Mouse (Mus musculus) MEL (cell line): ENCODE measurements around the gene Ppp1r15a. TPM values are rescaled to one million over a fixed set of nuclear protein-coding genes. Genes with fewer than 3 reads are reported as not detected.
A peak's percentile ranks its signal among the peaks of the same experiment; 100 is the strongest.

Experiments used
- DNase-seq: peaks from one replicate; pipeline ENCODE4 v3.0.0; 2011; ENCODE audit warnings: low read depth, low spot score
- H3K27ac ChIP-seq: 2 replicates; pipeline ENCODE4 v1.5.1; 2012; ENCODE audit warnings: low read depth, mild to moderate bottlenecking, control low read depth, low read length, moderate library complexity; ENCODE audit not compliant: control insufficient read depth
- H3K27me3 ChIP-seq, 2 experiments: fragments of 150-350 bp in 1 of 2; sonication (generic) in 1 of 2; 2 replicates each; pipeline ENCODE4 v1.6.1; 2012; ENCODE audit warnings: low read length in 2 of 2, mild to moderate bottlenecking in 2 of 2, improper control_type of control experiment in 1 of 2, moderate library complexity in 1 of 2; ENCODE audit not compliant: insufficient read depth in 2 of 2, control insufficient read depth in 1 of 2
- H3K36me3 ChIP-seq, 2 experiments: 2 replicates each; pipeline ENCODE4 v1.6.1; 2012 to 2014; ENCODE audit warnings: low read length in 2 of 2, improper control_type of control experiment in 1 of 2, inconsistent platforms in 1 of 2, mild to moderate bottlenecking in 1 of 2; ENCODE audit not compliant: insufficient read depth in 2 of 2, control insufficient read depth in 1 of 2
- H3K4me1 ChIP-seq, 2 experiments: fragments of 150-350 bp in 1 of 2; sonication (generic) in 1 of 2; 2 replicates each; pipeline ENCODE4 v1.6.1; 2012; ENCODE audit warnings: low read length in 2 of 2, improper control_type of control experiment in 1 of 2, mild to moderate bottlenecking in 1 of 2; ENCODE audit not compliant: insufficient read depth in 2 of 2, control insufficient read depth in 1 of 2
- H3K4me3 ChIP-seq, 2 experiments: fragments of 150-350 bp in 1 of 2; sonication (generic) in 1 of 2; 2 replicates each; pipeline ENCODE4 v1.5.1; 2012; ENCODE audit warnings: low read depth in 2 of 2, low read length in 2 of 2, mild to moderate bottlenecking in 2 of 2, moderate library complexity in 2 of 2, control low read depth in 1 of 2, improper control_type of control experiment in 1 of 2; ENCODE audit not compliant: control insufficient read depth in 1 of 2, insufficient read depth in 1 of 2
- H3K79me2 ChIP-seq: 2 replicates; pipeline ENCODE4 v1.6.1; 2012; ENCODE audit warnings: mild to moderate bottlenecking, low read length, moderate library complexity; ENCODE audit not compliant: control insufficient read depth, poor library complexity, insufficient read depth
- H3K9ac ChIP-seq: 2 replicates; pipeline ENCODE4 v1.6.1; 2012; ENCODE audit warnings: low read depth, mild to moderate bottlenecking, control low read depth, low read length, moderate library complexity; ENCODE audit not compliant: control insufficient read depth, poor library complexity, severe bottlenecking
- H3K9me3 ChIP-seq: fragments of 150-350 bp; sonication (generic); replicated peaks from 2 replicates; pipeline ENCODE4 v1.6.1; 2012; ENCODE audit warnings: mild to moderate bottlenecking, low read length, improper control_type of control experiment, moderate library complexity; ENCODE audit not compliant: insufficient read depth
- BHLHE40 ChIP-seq: IDR thresholded peaks from 2 replicates; pipeline ENCODE4 v1.6.1; 2012; ENCODE audit warnings: low read depth, mild to moderate bottlenecking, inconsistent platforms, low read length, improper control_type of control experiment, borderline replicate concordance
- CHD2 ChIP-seq: IDR thresholded peaks from 2 replicates; pipeline ENCODE4 v1.6.1; 2011; ENCODE audit warnings: low read length, improper control_type of control experiment
- CTCF ChIP-seq, 3 experiments: IDR thresholded peaks in 2 of 3; conservative IDR thresholded peaks in 1 of 3; 2 replicates each; pipeline ENCODE4 v1.5.1; 2011 to 2012; ENCODE audit warnings: low read length in 3 of 3, low read depth in 2 of 3, mild to moderate bottlenecking in 2 of 3, improper control_type of control experiment in 1 of 3, inconsistent platforms in 1 of 3, mixed read lengths in 1 of 3, moderate library complexity in 1 of 3; ENCODE audit not compliant: control insufficient read depth in 1 of 3, insufficient read depth in 1 of 3, poor library complexity in 1 of 3, severe bottlenecking in 1 of 3
- ELF1 ChIP-seq: IDR thresholded peaks from 2 replicates; pipeline ENCODE4 v1.6.1; 2014; ENCODE audit warnings: low read depth, mild to moderate bottlenecking, inconsistent platforms, low read length, improper control_type of control experiment, moderate library complexity
- EP300 ChIP-seq, 2 experiments: IDR thresholded peaks; 2 replicates each; pipeline ENCODE4 v1.6.1; 2011; ENCODE audit warnings: improper control_type of control experiment in 2 of 2, low read length in 2 of 2, low read depth in 1 of 2, mild to moderate bottlenecking in 1 of 2
- ETS1 ChIP-seq: IDR thresholded peaks from 2 replicates; pipeline ENCODE4 v1.6.1; 2012; ENCODE audit warnings: low read depth, mild to moderate bottlenecking, inconsistent platforms, low read length, improper control_type of control experiment, moderate library complexity
- HCFC1 ChIP-seq: IDR thresholded peaks from 2 replicates; pipeline ENCODE4 v1.6.1; 2012; ENCODE audit warnings: low read depth, mild to moderate bottlenecking, inconsistent platforms, low read length, improper control_type of control experiment, moderate library complexity
- JUND ChIP-seq: IDR thresholded peaks from 2 replicates; pipeline ENCODE4 v1.6.1; 2011; ENCODE audit warnings: low read depth, mild to moderate bottlenecking, improper control_type of control experiment, low read length
- KAT2A ChIP-seq: conservative IDR thresholded peaks from 2 replicates; pipeline ENCODE4 v1.6.1; 2012; ENCODE audit warnings: low read depth, low read length, improper control_type of control experiment, inconsistent platforms
- MAX ChIP-seq: IDR thresholded peaks from 2 replicates; pipeline ENCODE4 v1.6.1; 2011; ENCODE audit warnings: low read length, improper control_type of control experiment
- MAZ ChIP-seq: IDR thresholded peaks from 2 replicates; pipeline ENCODE4 v1.6.1; 2012; ENCODE audit warnings: low read depth, mild to moderate bottlenecking, inconsistent platforms, low read length, improper control_type of control experiment
- MXI1 ChIP-seq: IDR thresholded peaks from 2 replicates; pipeline ENCODE4 v1.6.1; 2011; ENCODE audit warnings: mild to moderate bottlenecking, low read depth, low read length, improper control_type of control experiment
- NELFE ChIP-seq: IDR thresholded peaks from 2 replicates; pipeline ENCODE4 v1.6.1; 2011; ENCODE audit warnings: low read depth, low read length, improper control_type of control experiment
- NRF1 ChIP-seq: IDR thresholded peaks from 2 replicates; pipeline ENCODE4 v1.6.1; 2014; ENCODE audit warnings: low read depth, mild to moderate bottlenecking, inconsistent platforms, low read length, improper control_type of control experiment, moderate library complexity; ENCODE audit not compliant: poor library complexity, insufficient read depth, severe bottlenecking
- POLR2A ChIP-seq, 2 experiments: IDR thresholded peaks; 2 replicates each; pipeline ENCODE4 v1.6.1; 2011 to 2012; ENCODE audit warnings: low read length in 2 of 2, mild to moderate bottlenecking in 2 of 2, control low read depth in 1 of 2, improper control_type of control experiment in 1 of 2, low read depth in 1 of 2, moderate library complexity in 1 of 2; ENCODE audit not compliant: control insufficient read depth in 1 of 2, insufficient read depth in 1 of 2, poor library complexity in 1 of 2
- POLR2AphosphoS2 ChIP-seq: IDR thresholded peaks from 2 replicates; pipeline ENCODE4 v1.6.1; 2011; ENCODE audit warnings: low read length, improper control_type of control experiment
- SIN3A ChIP-seq: IDR thresholded peaks from 2 replicates; pipeline ENCODE4 v1.6.1; 2012; ENCODE audit warnings: low read length, improper control_type of control experiment, inconsistent platforms
- SMC3 ChIP-seq: IDR thresholded peaks from 2 replicates; pipeline ENCODE4 v1.6.1; 2011; ENCODE audit warnings: low read depth, low read length, improper control_type of control experiment
- TAL1 ChIP-seq: IDR thresholded peaks from 2 replicates; pipeline ENCODE4 v1.6.1; 2012; ENCODE audit warnings: mild to moderate bottlenecking, inconsistent platforms, low read length, moderate library complexity, mixed read lengths
- TBP ChIP-seq: IDR thresholded peaks from 2 replicates; pipeline ENCODE4 v1.8.0; 2011; ENCODE audit warnings: low read depth, low read length, improper control_type of control experiment
- TCF12 ChIP-seq: IDR thresholded peaks from 2 replicates; pipeline ENCODE4 v1.6.1; 2014; ENCODE audit warnings: low read depth, mild to moderate bottlenecking, inconsistent platforms, low read length, improper control_type of control experiment, moderate library complexity
- ZC3H11A ChIP-seq: IDR thresholded peaks from 2 replicates; pipeline ENCODE4 v1.6.1; 2012; ENCODE audit warnings: low read depth, mild to moderate bottlenecking, inconsistent platforms, low read length, improper control_type of control experiment
- polyA plus RNA-seq, 2 experiments: library from polyadenylated mRNA; stranded (reverse) in 1 of 2; unstranded in 1 of 2; fragments of >175 nt in 1 of 2; fragments of >200 nt in 1 of 2; gene quantifications; 2 replicates each; pipeline versions ENCODE4 v1.2.1 to v1.2.4; 2012; ENCODE audit warnings: low replicate concordance in 2 of 2, low read depth in 1 of 2; ENCODE audit not compliant: insufficient read length in 2 of 2, insufficient read depth in 1 of 2, missing spikeins in 1 of 2
- total RNA-seq: library from RNA; depleted of rRNA; stranded (reverse); fragments of 300-350 nt; gene quantifications from 2 replicates; pipeline ENCODE4 v1.2.3, GENCODE M21; 2012

Gene Ppp1r15a
- total and polyA plus RNA-seq, 3 experiments = 27.0 to 78.0 TPM; not detected in 1

DNA sequence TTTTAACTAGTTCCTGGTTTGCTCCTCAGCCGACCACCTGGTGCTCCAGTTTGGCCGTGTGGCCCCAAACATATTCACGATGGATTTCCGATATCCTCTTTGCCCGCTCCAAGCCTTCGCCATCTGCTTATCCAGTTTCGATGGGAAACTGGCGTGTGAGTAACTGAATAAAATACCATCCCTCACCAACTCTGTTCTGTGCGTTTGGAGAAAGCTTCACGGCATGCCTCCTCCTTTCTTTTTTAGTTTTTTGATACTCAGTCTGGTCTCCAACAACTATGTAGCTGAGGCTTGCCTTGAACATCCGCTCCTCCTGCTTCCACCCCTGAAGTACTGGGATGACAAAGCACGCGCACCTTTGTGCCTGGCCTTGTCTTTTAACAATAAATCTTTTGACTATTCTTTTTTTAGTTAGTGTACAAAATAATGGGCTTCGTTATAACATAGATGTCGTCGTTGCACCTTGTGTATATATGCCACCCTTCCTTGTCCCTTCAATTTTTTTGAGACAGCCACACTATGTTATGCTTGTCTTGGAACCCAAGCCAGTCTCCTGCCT, 3.8 kb downstream of the Ppp1r15a start:
- Histone ChIP-seq H3K79me2 (peaks cover 27% of the 10 kb centered on the region), H3K27me3 (no peaks in the 10 kb centered on the region), H3K4me3 (peak overlapping the region; percentile 73 to 79; a peak in 3 of 4 replicates), H3K27ac (peak overlapping the region; percentile 26; the same call in 1 of the 2 replicates), H3K36me3 (peaks cover 0 to 29% of the 10 kb centered on the region in 2 experiments; a peak in 2 of 4 replicates), H3K9me3 (no peaks in the 10 kb centered on the region)
- TF ChIP-seq POLR2AphosphoS2 (peak; percentile 93), ELF1 (no peak)
- TF ChIP-seq, all 39 proteins: peak for 1
- Histone ChIP-seq H3K4me1 (peaks cover 4 to 16% of the 10 kb centered on the region in 2 experiments; a peak in 3 of 4 replicates), H3K9ac (peak overlapping the region; percentile 31)
- no peak for DNase-seq

DNA sequence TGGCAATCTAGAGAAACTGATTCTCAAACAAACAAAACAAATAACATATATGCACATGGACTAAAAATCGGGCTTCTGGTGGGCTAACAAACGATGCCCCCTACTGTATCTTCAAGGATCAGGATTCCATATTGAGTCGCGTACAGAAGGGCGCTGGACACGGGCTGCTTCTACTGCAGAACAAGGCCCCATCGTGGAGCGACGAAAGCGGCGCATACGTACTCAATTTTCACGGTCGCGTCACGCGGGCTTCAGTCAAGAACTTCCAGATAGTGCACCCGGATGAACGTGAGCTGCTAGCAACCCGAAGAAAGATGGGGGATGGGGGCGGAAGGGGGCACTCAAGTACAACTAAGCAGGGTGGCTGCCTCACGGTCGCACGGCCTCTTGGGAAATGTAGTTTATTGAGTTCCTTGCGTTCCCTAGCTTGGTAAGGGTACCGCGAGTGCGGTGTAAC, 4.3 kb downstream of the Ppp1r15a start:
- Histone ChIP-seq H3K9ac (peak overlapping the region; percentile 86), H3K9me3 (no peaks in the 10 kb centered on the region), H3K79me2 (peaks cover 27% of the 10 kb centered on the region), H3K36me3 (peaks cover 0 to 26% of the 10 kb centered on the region in 2 experiments; a peak in 2 of 4 replicates), H3K4me1 (peaks cover 4 to 12% of the 10 kb centered on the region in 2 experiments; a peak in 3 of 4 replicates), H3K27me3 (no peaks in the 10 kb centered on the region), H3K4me3 (peak overlapping the region; percentile 73 to 79), H3K27ac (peak overlapping the region; percentile 88)
- DNase-seq = peak; percentile 96
- TF ChIP-seq TBP (peak; percentile 63; the same call in 1 of the 2 replicates), BHLHE40 (peak; percentile 90), MAX (no peak), SIN3A (peak; percentile 83), JUND (no peak), ETS1 (peak; percentile 67; the same call in 1 of the 2 replicates), CTCF (IDR thresholded peaks at IDR 0.05 in 2 of 3, conservative IDR thresholded peaks at IDR 0.05 in 1 of 3; ENCODE audit: control insufficient read depth in 1 of 3, insufficient read depth in 1 of 3, low read depth in 2 of 3, low read length in 3 of 3, poor library complexity in 1 of 3, severe bottlenecking in 1 of 3) (peak in 1 of 3 experiments; percentile 13; a peak in 3 of 6 replicates), ZC3H11A (no peak), POLR2A (IDR thresholded peaks at IDR 0.05; ENCODE audit: control insufficient read depth in 1 of 2, insufficient read depth in 1 of 2, low read depth in 1 of 2, low read length in 2 of 2, poor library complexity in 1 of 2) (peak in 1 of 2 experiments; percentile 72; a peak in 2 of 4 replicates), EP300 (IDR thresholded peaks at IDR 0.05; ENCODE audit: low read depth in 1 of 2, low read length in 2 of 2) (peak in 1 of 2 experiments; percentile 22; a peak in 1 of 4 replicates), NRF1 (peak; percentile 36; the same call in 1 of the 2 replicates), ELF1 (peak; percentile 78), TAL1 (no peak), TCF12 (peak; percentile 25; the same call in 1 of the 2 replicates), SMC3 (0 out of 2 replicates have a peak, but pooled peaks have one; percentile 8), HCFC1 (peak; percentile 98), KAT2A (peak; percentile 89), MAZ (peak; percentile 81; the same call in 1 of the 2 replicates), CHD2 (peak; percentile 81), MXI1 (peak; percentile 39; the same call in 1 of the 2 replicates), NELFE (peak; percentile 51; the same call in 1 of the 2 replicates)
